Mouse (Mus musculus) right cerebral cortex, postnatal 10 days (tissue): Measurements from ENCODE around the gene B430306N03Rik.

Experiments
- DNase-seq, 2 experiments: peaks; one replicate each; pipeline ENCODE4 v3.0.0; 2021; ENCODE audit warnings: low spot score in 2 of 2

B430306N03Rik gene

GRCm38 (mm10) chr17:48362346-48362745 is 46.4 kb downstream of the B430306N03Rik start:
- no peak for DNase-seq

- peak; percentile 80 to 82 for DNase-seq
Observed at GRCm38 (mm10) chr17:48362966-48363365, 47.0 kb downstream of the B430306N03Rik start.

DNA sequence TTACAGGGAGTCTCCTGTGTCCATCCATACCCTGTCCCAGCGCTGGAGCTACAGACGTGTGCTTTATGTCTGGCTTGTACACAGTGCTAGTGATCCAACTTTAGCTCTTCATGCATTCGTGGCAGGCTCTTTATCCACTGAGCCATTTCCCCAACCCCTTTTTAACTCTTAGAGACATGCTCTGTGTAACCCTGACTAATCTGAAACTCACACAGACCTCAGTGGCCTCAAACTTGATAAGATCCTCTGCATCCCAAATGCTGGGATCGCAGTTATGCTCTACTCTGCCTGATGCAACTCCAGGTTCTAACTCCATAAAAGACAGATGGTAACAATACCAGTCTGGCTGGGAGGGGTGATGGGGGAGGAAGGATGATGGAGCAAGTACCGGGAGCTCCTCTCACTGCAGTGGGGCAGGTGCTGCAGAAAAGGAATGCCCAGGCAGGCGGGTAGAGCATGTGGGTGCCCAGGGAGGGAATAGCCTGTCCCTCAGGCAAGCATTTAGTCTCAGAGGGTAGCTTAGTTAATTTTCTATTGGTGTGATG is 47.6 kb downstream of the B430306N03Rik start:
- DNase-seq: no peak

DNA sequence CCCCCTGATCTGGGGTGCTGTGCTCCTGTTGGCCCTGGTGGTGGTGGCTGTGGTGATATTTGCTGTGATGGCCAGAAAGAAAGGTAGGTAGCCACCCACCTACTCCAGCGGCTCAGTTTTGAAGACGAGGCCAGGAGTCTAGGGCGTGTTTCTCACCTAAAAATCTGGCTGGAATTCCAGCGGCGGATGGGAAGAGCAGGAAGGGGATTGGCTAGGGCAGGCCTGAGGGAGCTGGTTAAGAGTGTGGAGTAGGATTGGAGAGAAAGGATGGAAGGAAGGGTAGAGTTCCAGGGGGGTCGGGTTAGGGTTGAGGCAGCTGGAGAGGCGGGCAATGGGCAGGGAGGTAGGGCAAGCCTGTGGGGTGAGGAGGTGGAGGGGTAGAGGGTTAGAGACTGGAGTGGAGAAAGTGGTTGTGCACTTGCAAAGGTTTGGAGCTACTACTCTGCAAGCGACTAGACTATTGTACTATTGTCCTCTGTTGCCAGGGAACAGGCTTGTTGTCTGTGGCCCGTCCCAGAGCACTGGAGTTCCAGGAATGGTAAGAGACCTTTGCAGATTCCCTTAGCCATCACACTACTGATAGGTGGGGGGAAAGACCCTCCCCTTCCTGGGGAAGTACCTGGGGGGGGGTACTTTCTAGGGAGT is 49.7 kb downstream of the B430306N03Rik start:
- no peak for DNase-seq

GRCm38 (mm10) chr17:48366806-48367205 is 50.9 kb downstream of the B430306N03Rik start:
- DNase-seq: no peak

GRCm38 (mm10) chr17:48371621-48372020 is 55.7 kb downstream of the B430306N03Rik start:
- DNase-seq: no peak

DNA sequence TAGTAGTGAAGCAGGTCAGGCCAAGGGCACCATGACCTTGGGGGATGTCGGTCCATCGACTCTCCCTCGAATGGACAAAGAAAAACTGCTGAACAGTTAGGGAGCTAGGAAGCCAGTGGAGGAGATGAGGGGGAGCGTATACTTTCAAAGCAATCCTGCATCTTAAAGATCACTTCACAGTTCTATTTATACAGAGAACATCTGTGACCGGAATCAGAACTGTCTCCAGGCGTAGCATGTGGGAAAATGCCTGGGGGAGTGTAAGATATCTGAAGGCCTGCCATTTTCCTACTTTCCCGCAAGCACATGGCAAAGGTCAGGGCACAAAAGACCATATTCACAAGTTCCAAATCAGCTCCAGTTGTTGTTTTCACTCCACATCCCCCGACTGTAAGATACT is 57.0 kb downstream of the B430306N03Rik start:
- peak; percentile 43 to 46 for DNase-seq

DNA sequence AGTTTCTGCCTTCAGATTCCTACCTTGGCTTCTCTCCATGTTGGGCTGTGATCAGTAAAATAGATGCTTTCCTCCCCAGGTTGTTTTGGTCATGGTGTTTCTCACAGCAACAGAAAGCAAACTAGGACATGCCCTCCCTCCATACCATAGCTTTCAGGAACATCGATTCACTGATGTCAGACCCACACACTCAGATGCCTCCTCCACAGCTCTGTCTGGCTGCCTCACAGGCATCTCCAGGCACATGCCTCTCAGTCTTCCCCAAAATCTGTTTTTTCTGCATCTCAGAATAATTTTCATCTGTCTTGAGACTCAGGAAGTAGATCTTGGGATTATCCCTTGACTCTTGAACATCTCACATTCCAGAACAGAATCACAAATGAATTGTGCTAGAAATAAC is 60.2 kb downstream of the B430306N03Rik start:
- DNase-seq: no peak
